Mouse (Mus musculus): ENCODE data around the gene Tbc1d10b. TPM values are rescaled to one million over a fixed set of nuclear protein-coding genes. Genes with fewer than 3 reads are reported as not detected.

Tbc1d10b gene
- total and polyA plus RNA-seq, 3 experiments = 18.2 to 28.0 (median 25.6) TPM

- Histone ChIP-seq H3K4me2 (ENCODE audit: insufficient read depth, low read depth, poor library complexity, severe bottlenecking) (peak overlapping the region; percentile 18; the same call in 1 of the 2 replicates), H3K9ac (ENCODE audit: insufficient read depth, low read depth) (no peak overlapping the region), H3K9me3 (replicated peaks; ENCODE audit: low read length) (peaks cover 6% of the 10 kb centered on the region), H3K27ac (ENCODE audit: insufficient read depth, low read depth) (peak overlapping the region; percentile 72), H3K36me3 (replicated peaks in 1 of 2; ENCODE audit: control insufficient read depth in 1 of 2, insufficient read depth in 1 of 2, low read length in 1 of 2) (peaks cover 34 to 75% of the 10 kb centered on the region in 2 experiments), H3K4me1 (ENCODE audit: control insufficient read depth in 1 of 2, insufficient read depth in 2 of 2) (peaks cover 26 to 74% of the 10 kb centered on the region in 2 experiments), H3K27me3 (replicated peaks) (no peaks in the 10 kb centered on the region), H3K79me2 (replicated peaks; ENCODE audit: control insufficient read depth, extremely low read depth, insufficient read depth, poor library complexity, severe bottlenecking) (no peaks in the 10 kb centered on the region), H3K4me3 (replicated peaks in 1 of 3; ENCODE audit: low read depth in 2 of 3, low read length in 2 of 3, poor library complexity in 1 of 3) (no peak overlapping the region)
- in situ Hi-C loops (cut with MboI; ENCODE audit: low pct_ligation_motif_present, low pct_unique_long_range_greater_than_20kb, low sequenced_read_pairs) (loop anchor here (5.0 kb wide), 2 partner anchors 47 to 492 kb away; partner anchors contain the start of gene Spn), dilution Hi-C loops (cut with MboI; ENCODE audit: extremely low pct_ligation_motif_present, extremely low pct_unique_long_range_greater_than_20kb, low sequenced_read_pairs) (no loop called here)
- no peak for TF ChIP-seq KAT2A (IDR thresholded peaks at IDR 0.05; ENCODE audit: insufficient replicate concordance, low read length)
- TF ChIP-seq BHLHE40 (IDR thresholded peaks at IDR 0.05; ENCODE audit: low read depth, low read length) = no peak
- peak; percentile 48; the same call in 1 of the 2 replicates for TF ChIP-seq MEF2A (IDR thresholded peaks at IDR 0.05; ENCODE audit: borderline replicate concordance, low read depth, low read length)
- no peak for TF ChIP-seq ZKSCAN1 (IDR thresholded peaks at IDR 0.05; ENCODE audit: borderline replicate concordance, low read depth, low read length)
- no peak for TF ChIP-seq RAD21 (IDR thresholded peaks at IDR 0.05; ENCODE audit: low read depth, low read length)
- DNase-seq (ENCODE audit: extremely low read depth) = no peak
These were observed 23.5 kb downstream of the Tbc1d10b start for GRCm38 (mm10) chr7:127184720-127185119.

- dilution Hi-C loops (cut with MboI; ENCODE audit: extremely low pct_ligation_motif_present, extremely low pct_unique_long_range_greater_than_20kb, low sequenced_read_pairs) = no loop called here
- no peak overlapping the region for H3K27ac ChIP-seq (ENCODE audit: insufficient read depth, low read depth)
- no peak overlapping the region for H3K4me3 ChIP-seq (replicated peaks in 1 of 3; ENCODE audit: low read depth in 2 of 3, low read length in 2 of 3, poor library complexity in 1 of 3)
- H3K9me3 ChIP-seq (replicated peaks; ENCODE audit: low read length) = peaks cover 11% of the 10 kb centered on the region
- H3K36me3 ChIP-seq (replicated peaks in 1 of 2; ENCODE audit: control insufficient read depth in 1 of 2, insufficient read depth in 1 of 2, low read length in 1 of 2) = peaks cover 34 to 79% of the 10 kb centered on the region in 2 experiments
- TF ChIP-seq CTCF (conservative IDR thresholded peaks at IDR 0.05 in 1 of 2, IDR thresholded peaks at IDR 0.05 in 1 of 2; ENCODE audit: low read depth in 2 of 2, low read length in 2 of 2) (peak in 1 of 2 experiments; percentile 56; a peak in 2 of 4 replicates), RAD21 (IDR thresholded peaks at IDR 0.05; ENCODE audit: low read depth, low read length) (peak; percentile 20), SMC3 (IDR thresholded peaks at IDR 0.05; ENCODE audit: low read depth, low read length) (peak; percentile 50), SIN3A (IDR thresholded peaks at IDR 0.05; ENCODE audit: low read length) (no peak)
- H3K4me1 ChIP-seq (ENCODE audit: control insufficient read depth in 1 of 2, insufficient read depth in 2 of 2) = peaks cover 21 to 65% of the 10 kb centered on the region in 2 experiments
- H3K79me2 ChIP-seq (replicated peaks; ENCODE audit: control insufficient read depth, extremely low read depth, insufficient read depth, poor library complexity, severe bottlenecking) = no peaks in the 10 kb centered on the region; the same call in 1 of the 2 replicates
- no peak overlapping the region for H3K4me2 ChIP-seq (ENCODE audit: insufficient read depth, low read depth, poor library complexity, severe bottlenecking)
- H3K27me3 ChIP-seq (replicated peaks) = no peaks in the 10 kb centered on the region
- in situ Hi-C loops (cut with MboI; ENCODE audit: low pct_ligation_motif_present, low pct_unique_long_range_greater_than_20kb, low sequenced_read_pairs) = no loop called here
- no peak overlapping the region for H3K9ac ChIP-seq (ENCODE audit: insufficient read depth, low read depth)
- no peak for DNase-seq (ENCODE audit: extremely low read depth)
These were observed 24.4 kb downstream of the Tbc1d10b start for GRCm38 (mm10) chr7:127183828-127184227.

GRCm38 (mm10) chr7:127183345-127183744 lies 24.9 kb downstream of the Tbc1d10b start:
- no peak overlapping the region for H3K4me3 ChIP-seq (replicated peaks in 1 of 3; ENCODE audit: low read depth in 2 of 3, low read length in 2 of 3, poor library complexity in 1 of 3)
- H3K9me3 ChIP-seq (replicated peaks; ENCODE audit: low read length) = peaks cover 11% of the 10 kb centered on the region
- DNase-seq (ENCODE audit: extremely low read depth) = no peak
- in situ Hi-C loops (cut with MboI; ENCODE audit: low pct_ligation_motif_present, low pct_unique_long_range_greater_than_20kb, low sequenced_read_pairs) (no loop called here), dilution Hi-C loops (cut with MboI; ENCODE audit: extremely low pct_ligation_motif_present, extremely low pct_unique_long_range_greater_than_20kb, low sequenced_read_pairs) (no loop called here)
- no peak overlapping the region for H3K27ac ChIP-seq (ENCODE audit: insufficient read depth, low read depth)
- peaks cover 36 to 81% of the 10 kb centered on the region in 2 experiments for H3K36me3 ChIP-seq (replicated peaks in 1 of 2; ENCODE audit: control insufficient read depth in 1 of 2, insufficient read depth in 1 of 2, low read length in 1 of 2)
- H3K4me2 ChIP-seq (ENCODE audit: insufficient read depth, low read depth, poor library complexity, severe bottlenecking) = no peak overlapping the region
- H3K9ac ChIP-seq (ENCODE audit: insufficient read depth, low read depth) = no peak overlapping the region
- peaks cover 21 to 62% of the 10 kb centered on the region in 2 experiments for H3K4me1 ChIP-seq (ENCODE audit: control insufficient read depth in 1 of 2, insufficient read depth in 2 of 2)
- no peaks in the 10 kb centered on the region; the same call in 1 of the 2 replicates for H3K79me2 ChIP-seq (replicated peaks; ENCODE audit: control insufficient read depth, extremely low read depth, insufficient read depth, poor library complexity, severe bottlenecking)
- no peaks in the 10 kb centered on the region for H3K27me3 ChIP-seq (replicated peaks)
- no peak for TF ChIP-seq ZMIZ1 (IDR thresholded peaks at IDR 0.05; ENCODE audit: low read depth, low read length)
- TF ChIP-seq ETS1 (conservative IDR thresholded peaks at IDR 0.05; ENCODE audit: low read depth, low read length) = no peak
- TF ChIP-seq JUND (conservative IDR thresholded peaks at IDR 0.05; ENCODE audit: low read depth, low read length) = no peak
- no peak for TF ChIP-seq UBTF (IDR thresholded peaks at IDR 0.05; ENCODE audit: low read depth, low read length)
- TF ChIP-seq PAX5 (IDR thresholded peaks at IDR 0.05; ENCODE audit: low read length) = no peak
- TF ChIP-seq MEF2A (IDR thresholded peaks at IDR 0.05; ENCODE audit: borderline replicate concordance, low read depth, low read length) = no peak
- TF ChIP-seq POLR2AphosphoS2 (IDR thresholded peaks at IDR 0.05; ENCODE audit: low read depth, low read length) = no peak
- no peak for TF ChIP-seq JUN (IDR thresholded peaks at IDR 0.05; ENCODE audit: insufficient read depth, low read depth, low read length)
